Mouse (Mus musculus) heart, adult 2 months (tissue): Measurements from ENCODE around the gene Zfhx3. TPM values are rescaled to one million over a fixed set of nuclear protein-coding genes. Genes with fewer than 3 reads are reported as not detected.

Experiments used
- DNase-seq, 2 experiments: peaks; one replicate each; pipeline ENCODE4 v3.0.0; 2021
- H3K27ac ChIP-seq: fragments of 200-600 bp; 2 replicates; pipeline ENCODE4 v1.8.1; 2022
- H3K27me3 ChIP-seq: fragments of 200-500 bp; 2 replicates; pipeline ENCODE4 v1.6.1; 2012; ENCODE audit warnings: mild to moderate bottlenecking, low read length, inconsistent platforms, mixed read lengths; ENCODE audit not compliant: control insufficient read depth, insufficient read depth
- H3K36me3 ChIP-seq: fragments of 200-500 bp; 2 replicates; pipeline ENCODE4 v1.6.1; 2012; ENCODE audit warnings: low read length, inconsistent platforms; ENCODE audit not compliant: control insufficient read depth, insufficient read depth
- H3K4me1 ChIP-seq: fragments of 200-500 bp; 2 replicates; pipeline ENCODE4 v1.6.1; 2011; ENCODE audit warnings: low read length; ENCODE audit not compliant: control insufficient read depth, insufficient read depth
- H3K4me3 ChIP-seq: fragments of 200-600 bp; 2 replicates; pipeline ENCODE4 v1.8.1; 2022
- H3K79me2 ChIP-seq: fragments of 200-500 bp; replicated peaks from 2 replicates; pipeline ENCODE4 v1.6.1; 2012; ENCODE audit warnings: mild to moderate bottlenecking, inconsistent platforms, low read length, moderate library complexity, mixed read lengths; ENCODE audit not compliant: control insufficient read depth, insufficient read depth
- H3K9ac ChIP-seq: fragments of 200-500 bp; 2 replicates; pipeline ENCODE4 v1.6.1; 2012; ENCODE audit warnings: low read depth, mild to moderate bottlenecking, control low read depth, inconsistent platforms, low read length, mixed read lengths
- CTCF ChIP-seq: fragments of 200-600 bp; IDR thresholded peaks from 2 replicates; pipeline ENCODE4 v1.8.1; 2022; ENCODE audit warnings: antibody characterized with exemption, mild to moderate bottlenecking, moderate library complexity
- EP300 ChIP-seq: fragments of 200-500 bp; IDR thresholded peaks from 2 replicates; pipeline ENCODE4 v1.6.1; 2011; ENCODE audit warnings: low read depth, low read length, control low read depth; ENCODE audit not compliant: insufficient read depth
- POLR2A ChIP-seq: fragments of 200-500 bp; IDR thresholded peaks from 2 replicates; pipeline ENCODE4 v1.6.1; 2011; ENCODE audit warnings: mild to moderate bottlenecking, low read depth, low read length, control low read depth; ENCODE audit not compliant: insufficient read depth
- WGBS: fragments of 180-500 bp; shearing (Covaris S2); methylation state at CpG from one replicate; pipeline ENCODE4 v1.1.7; 2018; 5-methylcytosine and 5-hydroxymethylcytosine counted together
- intact Hi-C: fragments of 180-260 bp; cut with DNase I; formaldehyde crosslinking; loops from one replicate; pipeline ENCODE4 v1.15.1; 2025
- polyA plus RNA-seq: library from polyadenylated mRNA; depleted of rRNA; stranded (reverse); fragments of >200 nt; gene quantifications from 2 replicates; pipeline ENCODE4 v1.2.3, GENCODE M21; 2012
- total RNA-seq, 2 experiments: library from RNA; stranded (reverse); gene quantifications; 2 replicates each; pipeline ENCODE4 v1.2.3; 2021

Gene Zfhx3
- total and polyA plus RNA-seq, 3 experiments: 1.8 to 8.3 (median 6.9) TPM

DNA sequence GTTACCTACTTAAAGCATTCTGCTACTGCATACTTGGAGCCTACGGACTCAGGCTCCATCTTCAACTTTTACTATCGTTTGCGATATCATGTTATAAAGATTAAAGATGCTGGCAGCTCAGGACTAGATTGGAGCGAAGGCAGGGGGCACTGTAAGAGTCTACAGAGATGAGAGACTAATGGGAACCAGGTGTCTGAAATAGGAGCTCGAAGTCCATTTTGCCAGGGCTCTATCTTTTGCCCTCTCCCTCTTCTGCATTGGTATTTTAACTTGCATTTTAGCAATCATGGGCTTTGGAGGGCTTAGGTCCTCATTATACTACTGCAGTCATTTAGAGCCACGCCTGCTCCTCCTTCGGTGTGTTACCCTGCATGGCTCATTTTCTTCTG lies 1035.9 kb downstream of the Zfhx3 start:
- 89% methylated on average over 7 of the region's 7 CpGs for WGBS
- Histone ChIP-seq H3K4me1 (no peaks in the 10 kb centered on the region), H3K4me3 (no peak overlapping the region)

DNA sequence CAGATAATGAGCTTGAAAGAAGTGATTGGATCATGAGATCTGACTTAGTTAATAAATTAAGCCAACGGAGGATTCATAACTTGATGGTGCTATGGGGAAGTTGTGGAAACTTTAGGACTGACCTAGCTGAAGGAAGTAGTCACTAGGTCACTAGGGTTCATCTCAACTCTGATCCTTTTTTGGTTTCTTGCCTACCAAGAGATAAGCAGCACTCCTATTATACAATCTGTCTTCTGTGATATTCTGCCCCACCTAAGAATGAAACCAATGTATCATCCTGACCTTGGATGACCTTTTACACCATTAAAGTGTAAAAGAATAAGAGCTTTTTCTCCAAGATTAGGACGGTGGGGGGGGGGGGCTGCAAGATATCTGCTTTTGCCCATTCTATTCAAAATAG lies 1042.5 kb downstream of the Zfhx3 start:
- WGBS: 65% methylated on average over 2 of the region's 2 CpGs
- Histone ChIP-seq H3K27ac (no peak overlapping the region), H3K4me1 (no peaks in the 10 kb centered on the region), H3K9ac (no peak overlapping the region), H3K36me3 (no peaks in the 10 kb centered on the region), H3K4me3 (no peak overlapping the region), H3K27me3 (no peaks in the 10 kb centered on the region), H3K79me2 (no peaks in the 10 kb centered on the region)
- DNase-seq: no peak
- intact Hi-C loops: no loop called here
- no peak for TF ChIP-seq CTCF
- TF ChIP-seq EP300: no peak
- no peak for TF ChIP-seq POLR2A

More for the DNA sequence above, 1035.9 kb downstream of the Zfhx3 start:
- intact Hi-C loops: no loop called here
- H3K79me2 ChIP-seq: no peaks in the 10 kb centered on the region
- no peak overlapping the region for H3K9ac ChIP-seq
- H3K27me3 ChIP-seq: no peaks in the 10 kb centered on the region
- H3K27ac ChIP-seq: no peak overlapping the region
- no peak for DNase-seq
- no peaks in the 10 kb centered on the region for H3K36me3 ChIP-seq
- no peak for TF ChIP-seq EP300
- TF ChIP-seq POLR2A: no peak
- TF ChIP-seq CTCF: no peak

DNA sequence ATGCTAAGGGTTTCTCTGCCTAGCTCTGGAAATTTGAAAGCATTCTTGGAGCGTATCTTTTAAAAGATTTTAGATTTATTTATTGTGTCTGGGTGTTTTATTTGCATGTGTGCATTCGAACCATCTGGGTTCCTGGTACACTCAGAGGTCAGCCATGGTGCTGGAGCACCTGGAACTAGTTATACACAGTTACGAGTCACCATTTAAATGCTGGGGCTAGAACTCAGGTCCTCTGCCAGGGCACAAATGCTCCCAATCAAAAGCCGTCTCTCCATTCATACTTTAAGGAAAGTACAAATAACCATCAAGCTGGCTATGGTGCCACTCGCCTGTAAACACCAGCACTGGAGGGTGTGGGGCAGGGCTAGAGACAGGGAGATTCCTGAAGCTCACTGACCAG lies 1047.4 kb downstream of the Zfhx3 start:
- Histone ChIP-seq H3K79me2 (no peaks in the 10 kb centered on the region), H3K36me3 (no peaks in the 10 kb centered on the region), H3K27ac (no peak overlapping the region), H3K4me3 (no peak overlapping the region), H3K27me3 (no peaks in the 10 kb centered on the region), H3K4me1 (no peaks in the 10 kb centered on the region), H3K9ac (no peak overlapping the region)
- intact Hi-C loops: no loop called here
- DNase-seq: no peak
- 85% methylated on average over 5 of the region's 5 CpGs for WGBS
- TF ChIP-seq CTCF (no peak), EP300 (no peak), POLR2A (no peak)

DNA sequence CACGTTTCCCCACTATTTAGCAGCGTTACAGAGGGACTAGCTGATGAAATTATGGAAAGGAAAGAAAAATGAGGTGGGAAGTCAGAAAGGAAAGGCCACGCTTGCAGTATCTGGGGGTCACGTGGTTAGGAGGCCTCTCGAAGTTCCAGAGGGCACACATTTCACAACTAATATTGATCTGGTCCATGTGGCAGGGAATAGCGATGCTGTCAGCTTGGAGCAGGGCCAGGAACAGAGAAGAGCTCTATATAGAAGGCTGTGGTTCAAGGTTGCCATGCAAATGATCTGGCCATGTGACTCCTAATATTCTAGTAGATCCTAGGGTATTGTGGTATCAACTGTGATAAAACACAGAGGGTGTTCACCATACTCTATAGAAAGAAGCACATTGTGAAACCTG lies 1048.1 kb downstream of the Zfhx3 start:
- no peak for TF ChIP-seq CTCF
- 76% methylated on average over 6 of the region's 6 CpGs for WGBS

DNA sequence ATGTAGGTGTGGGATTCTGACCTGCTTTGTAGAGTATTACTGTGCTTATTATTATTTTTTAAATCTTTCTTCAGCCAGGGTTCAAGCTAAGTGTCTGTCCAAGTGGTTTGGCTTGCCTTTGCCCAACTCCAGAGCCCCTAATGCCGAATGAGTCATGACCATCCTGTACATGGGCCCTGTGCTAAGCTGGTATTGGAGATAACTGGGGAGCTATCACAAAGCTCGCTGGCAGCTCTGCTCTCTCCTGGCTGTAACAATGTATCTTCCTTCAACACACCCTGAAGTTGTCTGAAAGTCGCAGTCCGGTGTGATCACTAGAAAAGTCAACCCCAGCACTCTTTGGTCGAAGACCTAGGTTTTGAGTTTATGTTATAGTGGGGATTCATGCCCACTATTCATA lies 1049.0 kb downstream of the Zfhx3 start:
- Histone ChIP-seq H3K36me3 (no peaks in the 10 kb centered on the region), H3K4me3 (no peak overlapping the region), H3K27me3 (no peaks in the 10 kb centered on the region), H3K9ac (no peak overlapping the region), H3K4me1 (no peaks in the 10 kb centered on the region), H3K27ac (no peak overlapping the region), H3K79me2 (no peaks in the 10 kb centered on the region)
- TF ChIP-seq CTCF: no peak
- no peak for TF ChIP-seq EP300
- TF ChIP-seq POLR2A: no peak
- intact Hi-C loops: no loop called here
- whole genome bisulfite sequencing: 80% methylated on average over 5 of the region's 5 CpGs
- DNase-seq: no peak

More for the DNA sequence above, 1048.1 kb downstream of the Zfhx3 start:
- Histone ChIP-seq H3K79me2 (no peaks in the 10 kb centered on the region), H3K27me3 (no peaks in the 10 kb centered on the region), H3K36me3 (no peaks in the 10 kb centered on the region), H3K27ac (no peak overlapping the region), H3K4me1 (no peaks in the 10 kb centered on the region), H3K4me3 (no peak overlapping the region), H3K9ac (no peak overlapping the region)
- DNase-seq: no peak
- intact Hi-C loops: no loop called here

DNA sequence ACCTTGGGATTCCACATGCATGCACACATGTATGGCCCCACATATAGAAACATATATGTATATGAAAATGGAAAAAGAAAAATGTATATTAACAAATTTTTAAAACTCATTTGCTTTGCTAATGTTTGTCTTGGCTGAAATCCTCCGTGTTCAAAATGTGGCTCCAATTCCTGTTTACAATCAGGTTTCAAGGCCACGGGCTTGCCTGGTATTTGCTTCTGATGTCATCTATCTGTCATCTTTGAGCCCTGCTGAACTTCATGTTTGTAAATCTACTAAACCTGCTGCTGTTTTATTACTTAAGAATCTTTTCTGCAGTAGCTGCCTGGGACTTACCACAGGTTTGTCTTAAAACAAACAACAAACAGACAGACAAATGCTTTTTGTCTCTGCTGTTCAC lies 1051.3 kb downstream of the Zfhx3 start:
- Histone ChIP-seq H3K79me2 (no peaks in the 10 kb centered on the region), H3K36me3 (no peaks in the 10 kb centered on the region), H3K4me3 (no peak overlapping the region), H3K27me3 (no peaks in the 10 kb centered on the region), H3K27ac (no peak overlapping the region), H3K9ac (no peak overlapping the region), H3K4me1 (no peaks in the 10 kb centered on the region)
- 34% methylated on average over 2 of the region's 2 CpGs for WGBS
- no peak for DNase-seq
- TF ChIP-seq CTCF: no peak
- TF ChIP-seq POLR2A: no peak
- TF ChIP-seq EP300: no peak
- intact Hi-C loops: no loop called here
